Mouse (Mus musculus) bone marrow, adult 2 months (tissue): ENCODE measurements around the gene Shc3.

Source experiments
- CTCF ChIP-seq: fragments of 200-500 bp; IDR thresholded peaks from 2 replicates; pipeline ENCODE4 v1.5.1; 2011; ENCODE audit warnings: low read length, control low read depth; ENCODE audit not compliant: control insufficient read depth, insufficient read depth
- POLR2A ChIP-seq: fragments of 200-500 bp; IDR thresholded peaks from 2 replicates; pipeline ENCODE4 v1.6.1; 2011; ENCODE audit warnings: low read depth, mild to moderate bottlenecking, control low read depth, low read length, borderline replicate concordance; ENCODE audit not compliant: control insufficient read depth

DNA sequence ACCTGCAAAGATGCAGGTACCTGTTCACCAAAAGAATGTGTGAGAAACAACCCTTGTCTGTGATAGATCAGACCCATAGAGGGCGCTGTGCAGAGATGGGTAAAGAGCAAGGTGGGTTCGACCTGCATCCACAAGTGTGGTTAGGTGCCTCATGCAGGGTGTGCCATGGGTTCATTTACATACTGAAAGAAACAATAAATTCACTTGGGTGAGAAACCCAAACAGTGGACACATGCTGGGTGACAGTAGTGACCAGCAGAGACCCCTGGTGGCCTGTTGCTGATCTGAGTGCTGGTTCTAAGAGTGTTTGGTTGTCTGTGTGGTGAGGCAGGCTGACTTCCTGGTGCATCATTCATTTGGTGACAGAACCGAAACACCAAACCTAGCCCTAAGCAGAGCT lies 155.8 kb downstream of the Shc3 start:
- TF ChIP-seq CTCF (peak; percentile 47), POLR2A (no peak)
